Mouse (Mus musculus): ENCODE measurements at regions not wholly inside any gene's neighbourhood (a gene's known extent, or its start where the extent isn't known, plus 50 kb on each side); places are given as distances from the start of the nearest gene placed in this dataset.
A peak's percentile ranks its signal among the peaks of the same experiment; 100 is the strongest.

DNA sequence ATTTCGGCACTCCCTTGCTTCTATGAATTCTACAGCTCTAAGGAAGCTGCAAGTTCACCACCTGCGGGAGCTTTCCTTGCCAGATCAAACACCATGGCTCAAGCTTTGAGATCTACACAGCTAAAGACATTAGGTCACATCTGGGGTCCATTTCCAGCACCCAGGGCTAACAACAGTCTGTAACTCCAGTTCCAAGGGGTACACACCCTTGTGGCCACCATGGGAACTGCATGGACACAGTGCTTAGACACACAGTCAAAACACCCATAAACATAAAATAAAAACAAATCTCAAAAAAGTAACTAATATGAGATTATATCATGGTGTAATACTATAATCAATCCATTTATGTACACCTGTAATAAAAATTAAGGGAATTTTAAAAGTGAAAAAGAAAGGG lies 73.7 kb downstream of the Gpr65 start:
- TF ChIP-seq POLR2A (IDR thresholded peaks at IDR 0.05; ENCODE audit: low read depth, low read length) = no peak
- peak; percentile 21; the same call in 1 of the 2 replicates for TF ChIP-seq CTCF (IDR thresholded peaks at IDR 0.05; ENCODE audit: borderline replicate concordance, insufficient read depth, low read length)

Measured in embryonic fibroblast, embryonic 13.5 days (primary cell).